Mouse (Mus musculus) WW6 (cell line): Measurements from ENCODE around the gene Neurl4.
A peak's percentile ranks its signal among the peaks of the same experiment; 100 is the strongest.

Experiments
- DNase-seq: peaks from one replicate; pipeline ENCODE4 v3.0.0-alpha.2; 2013; ENCODE audit warnings: low read depth, low spot score

Gene Neurl4

DNA sequence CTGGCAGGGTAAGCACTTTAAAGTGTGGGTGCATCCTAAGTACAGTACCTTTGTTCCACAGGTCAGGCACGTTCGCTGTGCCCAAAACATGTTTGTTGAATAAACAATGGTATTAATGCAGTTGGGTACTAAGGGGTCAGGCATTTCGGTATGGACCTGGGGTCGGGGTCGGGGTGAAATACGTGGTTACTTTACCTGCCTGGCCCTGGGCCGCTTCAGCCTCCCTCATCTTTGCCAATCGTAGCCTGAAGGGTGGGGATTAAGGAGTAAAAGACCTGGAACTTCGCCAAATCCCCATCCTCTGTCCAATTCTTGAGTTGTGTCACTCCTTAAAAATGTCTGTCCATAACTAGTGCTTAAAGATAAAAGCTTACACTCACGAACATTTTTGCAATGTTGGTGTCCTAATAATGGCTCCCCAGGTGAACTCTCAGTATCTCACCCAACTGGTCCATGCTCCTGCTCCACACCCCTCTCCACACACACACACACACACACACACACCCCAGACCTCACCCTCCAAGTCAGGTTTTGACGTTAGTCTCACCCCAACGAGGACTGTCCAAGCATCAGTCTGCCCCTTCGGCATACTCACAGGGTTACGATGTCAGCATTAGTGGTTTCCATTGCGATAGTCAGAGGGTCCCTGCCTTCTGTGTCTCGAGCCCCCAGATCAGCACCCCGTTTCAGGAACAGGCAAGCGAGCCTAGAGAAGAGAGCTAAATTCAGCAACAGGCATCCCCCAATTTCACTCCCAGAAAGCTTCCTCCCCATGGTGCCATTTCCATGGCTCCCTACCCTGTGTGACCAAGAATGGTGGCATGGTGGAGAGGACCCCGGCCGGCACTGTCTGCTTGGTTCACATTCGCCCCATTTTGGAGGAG, 18.8 kb upstream of the Neurl4 start:
- DNase-seq, result no peak

DNA sequence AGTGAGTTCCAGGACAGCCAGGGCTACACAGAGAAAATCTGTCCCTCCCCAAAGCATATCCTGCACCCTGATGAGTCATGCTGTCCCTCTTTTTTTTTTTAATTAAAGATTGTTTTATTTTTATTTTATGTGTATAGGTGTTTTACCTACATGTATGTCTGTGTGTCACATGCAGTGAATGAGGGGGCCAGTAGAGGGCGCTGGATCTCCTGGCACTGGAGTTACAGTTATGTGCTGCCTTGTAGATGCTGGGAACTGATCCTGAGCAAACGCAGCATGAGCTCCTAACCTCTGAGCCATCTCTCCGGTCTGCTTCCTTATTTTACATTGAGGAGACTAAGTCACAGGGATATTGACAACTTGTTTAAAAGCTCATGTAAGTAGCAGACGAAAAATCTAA, 17.8 kb upstream of the Neurl4 start:
- DNase-seq, result no peak

DNA sequence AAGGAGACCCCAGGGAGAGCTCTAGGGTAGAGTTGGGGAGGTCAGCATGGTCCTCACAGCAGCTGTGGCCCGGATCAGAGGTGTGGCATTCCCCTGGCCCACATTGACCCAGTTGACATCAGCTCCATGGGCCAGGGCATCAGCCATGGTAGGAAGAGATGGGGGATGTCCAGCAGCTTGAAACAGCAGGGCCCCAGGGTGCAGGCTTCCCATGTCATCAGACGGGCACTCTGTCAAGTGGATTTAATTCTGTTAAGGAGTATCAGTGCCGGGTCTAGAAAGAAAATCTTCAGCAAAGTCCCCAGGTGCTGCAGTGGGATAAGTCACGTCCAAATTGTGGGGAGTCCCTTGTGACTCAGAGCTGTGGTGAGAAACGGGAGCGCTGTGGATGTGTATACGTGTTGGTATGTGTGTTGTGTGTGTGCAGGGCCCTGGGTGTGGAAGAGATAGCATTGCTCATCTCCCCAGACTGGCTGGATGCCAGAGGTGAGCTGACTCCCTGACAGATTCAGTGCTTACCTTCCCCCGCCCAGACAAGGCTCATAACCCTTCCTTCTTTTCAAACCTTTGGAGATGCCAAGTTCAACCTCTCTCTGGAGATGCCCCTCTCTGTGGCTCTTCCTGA, 17.2 kb upstream of the Neurl4 start:
- no peak for DNase-seq

DNA sequence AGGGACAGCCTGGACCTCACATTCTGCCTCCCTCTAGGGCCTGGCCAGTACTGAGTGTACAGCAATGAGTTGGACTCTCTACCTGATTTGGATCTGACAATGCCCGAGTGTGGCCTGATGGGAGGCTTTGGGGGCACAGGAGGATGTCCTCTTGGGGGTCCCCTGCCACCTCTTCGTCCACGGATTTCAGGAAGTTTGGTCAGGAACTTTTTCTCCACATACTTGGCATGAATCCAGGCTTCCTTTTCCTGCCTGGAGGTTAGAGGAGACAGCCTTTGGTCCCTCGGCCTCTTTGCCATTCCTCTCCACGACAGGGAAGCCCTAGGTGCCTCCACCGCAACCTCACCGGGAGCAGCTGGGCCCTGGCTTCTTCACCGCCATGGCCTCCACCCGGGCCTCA, 16.6 kb upstream of the Neurl4 start:
- DNase-seq, result no peak

DNA sequence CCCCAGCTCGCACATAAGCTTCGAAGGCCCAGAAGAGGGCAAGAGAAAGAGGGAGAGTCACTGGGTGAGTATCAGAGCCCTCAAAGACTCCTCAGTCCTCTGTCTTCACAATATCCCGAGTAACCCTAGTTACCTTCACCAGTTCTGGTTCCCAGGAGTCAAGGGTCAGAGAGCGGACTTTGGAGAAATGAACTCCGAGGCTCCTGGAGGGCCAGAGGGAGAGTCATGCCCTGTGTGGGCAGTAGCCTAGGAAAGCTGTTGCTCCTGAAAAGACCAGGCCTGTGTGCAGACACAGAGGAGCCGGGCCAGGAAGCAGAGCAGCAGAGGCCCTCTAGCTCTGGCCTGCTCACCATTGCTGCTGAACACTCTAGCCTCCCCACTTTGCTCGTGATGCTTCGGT, 16.2 kb upstream of the Neurl4 start:
- no peak for DNase-seq

DNA sequence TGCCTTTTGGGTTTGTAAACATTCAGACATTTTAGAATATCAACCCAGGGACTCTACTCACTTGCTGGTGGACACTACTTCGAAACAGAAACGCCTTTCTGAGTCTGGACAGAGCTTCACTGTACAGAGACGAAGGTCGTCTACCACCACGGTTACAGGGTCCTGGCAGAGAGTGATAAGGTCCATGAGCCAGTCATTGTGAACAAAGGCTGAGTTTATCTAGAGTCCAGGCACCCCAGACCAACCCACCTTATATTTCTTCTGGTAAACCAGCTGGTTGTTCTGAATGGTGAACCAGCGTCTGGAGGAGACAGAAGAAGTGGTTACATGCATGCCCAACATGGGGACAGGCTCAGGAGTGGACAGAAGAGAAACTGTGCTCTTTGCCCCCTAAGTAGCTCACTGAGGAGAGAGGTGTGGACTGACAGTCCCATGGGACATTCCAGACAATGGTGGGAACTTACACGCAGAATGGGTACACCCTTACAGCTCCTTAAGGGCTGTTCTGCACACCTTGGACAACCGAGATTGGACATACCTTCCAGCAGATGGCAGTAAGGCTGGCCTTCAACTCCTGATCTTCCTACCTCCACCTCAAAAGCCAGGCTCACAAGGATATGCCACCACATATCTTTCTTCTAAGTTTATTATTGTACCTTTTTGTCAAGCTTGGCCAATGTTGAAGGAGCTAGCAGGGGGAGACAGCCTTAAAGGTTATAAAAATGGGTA, 13.8 kb upstream of the Neurl4 start:
- DNase-seq, result no peak

DNA sequence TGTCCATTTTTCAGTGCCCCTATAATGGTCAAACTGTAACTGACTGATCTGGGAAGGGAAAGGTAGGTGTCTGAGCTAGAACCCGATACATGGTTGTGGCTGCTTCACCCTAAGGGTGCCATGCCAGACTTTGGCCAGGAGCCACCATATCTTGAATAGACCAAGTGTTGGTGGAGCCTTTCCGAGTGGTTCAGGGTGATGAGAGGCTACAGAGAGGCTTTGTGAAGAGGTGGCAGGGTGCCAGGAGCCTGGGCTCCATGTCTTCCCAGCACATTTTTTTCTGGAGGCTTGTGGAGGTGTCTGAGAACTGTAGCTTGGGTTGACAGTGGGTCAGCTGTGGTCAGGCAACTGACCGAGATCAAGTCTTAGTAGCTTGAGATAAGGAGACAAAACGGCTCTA, 9.4 kb upstream of the Neurl4 start:
- DNase-seq, result no peak

DNA sequence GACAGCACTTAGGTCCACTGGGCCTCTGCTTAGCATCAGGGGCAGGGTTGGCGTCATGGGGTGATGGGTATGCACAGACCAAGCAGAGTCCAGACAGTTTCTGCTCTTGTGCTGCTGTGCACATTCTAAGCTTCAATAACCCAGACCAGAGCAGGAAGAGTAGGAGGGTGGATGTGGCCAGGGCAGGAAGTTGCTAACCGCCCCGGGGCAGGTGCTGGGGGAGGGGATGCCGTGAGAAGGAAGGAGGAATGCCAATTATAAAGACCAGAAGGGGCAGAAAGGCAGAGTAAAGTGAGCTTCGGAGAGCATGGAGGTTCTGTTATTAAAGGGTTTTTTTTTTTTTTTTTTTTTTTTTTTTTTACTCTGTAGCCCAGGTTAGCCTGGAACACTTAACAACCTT, 6.2 kb upstream of the Neurl4 start:
- DNase-seq, result no peak

DNA sequence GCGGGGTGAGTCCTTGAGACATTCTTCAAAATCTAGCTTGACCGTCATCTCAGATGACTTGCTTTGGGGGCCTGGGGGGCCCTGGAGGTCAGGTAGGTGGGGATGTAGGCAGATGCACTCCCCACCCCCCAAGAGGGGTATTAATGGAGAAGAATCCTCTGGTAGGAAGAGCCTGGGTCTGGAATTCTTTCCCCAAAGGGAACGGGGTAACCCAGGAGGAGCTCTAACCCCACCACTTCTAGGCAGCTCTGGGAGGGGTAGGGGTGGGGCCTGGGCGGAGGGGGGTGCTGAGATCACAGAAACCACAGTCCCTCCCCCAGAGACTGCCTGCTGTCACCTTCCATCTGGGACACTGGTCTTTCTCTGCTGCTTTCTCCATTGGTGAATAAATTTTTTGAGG, 5.6 kb upstream of the Neurl4 start, which contains the start of gene Acap1:
Acap1 (minus strand) TSS at position 249 of the 400 bp plus-strand sequence.
- no peak for DNase-seq

DNA sequence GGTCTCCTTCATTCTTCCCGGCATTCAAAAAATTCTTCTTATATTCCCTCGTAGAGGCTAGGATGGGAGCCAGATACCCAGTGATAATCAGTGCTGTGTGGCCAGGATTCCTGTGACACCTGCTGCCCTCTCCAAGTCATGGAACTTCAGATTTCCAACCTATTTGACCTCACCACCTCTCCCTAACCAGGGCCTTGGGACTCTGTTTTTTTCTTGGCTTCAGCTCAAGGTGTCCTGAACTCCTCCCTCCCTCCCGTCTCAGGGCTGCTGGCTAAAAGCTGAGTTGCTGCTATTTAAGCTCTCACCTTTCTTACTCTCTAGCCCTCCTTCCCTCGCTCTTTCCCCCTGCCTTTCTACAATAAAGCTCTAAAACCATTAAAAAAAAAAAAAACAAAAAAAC, 1.0 kb upstream of the Neurl4 start:
- DNase-seq, result no peak

DNA sequence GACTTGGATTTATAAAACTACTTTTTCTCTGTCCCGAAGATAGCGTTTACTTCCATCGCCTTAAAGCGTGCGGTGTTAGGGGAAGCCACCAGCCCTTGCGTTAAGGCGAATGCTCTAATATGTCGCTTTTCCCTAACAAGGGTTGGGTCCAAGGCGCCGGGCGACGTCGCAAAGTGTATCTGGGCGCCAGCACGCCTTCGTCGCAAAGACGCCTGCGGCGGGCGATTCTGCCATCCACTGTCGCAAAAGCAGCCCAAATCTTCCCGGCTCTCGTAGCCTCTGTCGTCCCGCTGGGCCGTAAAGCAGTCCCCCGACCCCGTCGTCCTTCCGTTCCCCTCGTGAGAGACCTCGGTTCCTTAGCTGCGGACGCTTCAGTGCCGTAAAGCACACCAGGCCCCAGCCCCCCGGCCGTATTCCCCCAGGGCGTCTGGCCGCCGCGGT, 554 bp downstream of the Neurl4 start:
- DNase-seq, result peak; percentile 100

DNA sequence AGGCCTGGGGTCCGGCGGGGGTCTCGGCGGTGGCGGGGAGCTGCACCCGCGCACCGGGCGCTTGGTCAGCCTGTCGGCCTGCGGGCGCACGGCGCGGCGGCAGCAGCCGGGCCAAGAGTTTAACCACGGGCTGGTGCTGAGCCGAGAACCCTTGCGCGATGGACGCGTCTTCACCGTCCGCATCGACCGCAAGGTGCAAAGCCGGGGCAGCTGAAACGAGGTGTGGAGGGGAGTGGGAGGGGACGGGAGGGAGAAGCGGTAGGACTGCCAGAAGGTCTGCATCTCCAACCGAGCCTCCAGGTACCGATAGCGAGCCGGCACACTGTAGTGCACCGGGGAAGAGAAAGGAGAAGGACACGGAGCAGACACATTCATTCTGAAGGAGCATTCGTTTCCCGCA, 1.1 kb downstream of the Neurl4 start:
- DNase-seq, result no peak

DNA sequence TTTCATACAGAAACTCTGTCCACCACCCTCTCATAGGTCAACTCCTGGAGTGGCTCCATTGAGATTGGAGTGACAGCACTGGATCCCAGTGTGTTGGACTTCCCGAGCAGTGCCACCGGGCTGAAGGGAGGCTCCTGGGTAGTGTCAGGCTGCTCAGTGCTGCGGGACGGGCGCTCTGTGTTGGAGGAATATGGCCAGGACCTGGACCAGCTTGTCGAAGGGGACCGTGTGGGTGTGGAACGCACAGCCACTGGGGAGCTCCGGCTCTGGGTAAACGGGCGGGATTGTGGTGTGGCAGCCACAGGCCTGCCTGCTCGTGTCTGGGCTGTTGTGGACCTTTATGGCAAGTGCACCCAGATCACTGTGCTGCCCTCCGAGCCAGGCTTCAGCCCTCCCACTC, 2.1 kb downstream of the Neurl4 start:
- DNase-seq, result no peak

DNA sequence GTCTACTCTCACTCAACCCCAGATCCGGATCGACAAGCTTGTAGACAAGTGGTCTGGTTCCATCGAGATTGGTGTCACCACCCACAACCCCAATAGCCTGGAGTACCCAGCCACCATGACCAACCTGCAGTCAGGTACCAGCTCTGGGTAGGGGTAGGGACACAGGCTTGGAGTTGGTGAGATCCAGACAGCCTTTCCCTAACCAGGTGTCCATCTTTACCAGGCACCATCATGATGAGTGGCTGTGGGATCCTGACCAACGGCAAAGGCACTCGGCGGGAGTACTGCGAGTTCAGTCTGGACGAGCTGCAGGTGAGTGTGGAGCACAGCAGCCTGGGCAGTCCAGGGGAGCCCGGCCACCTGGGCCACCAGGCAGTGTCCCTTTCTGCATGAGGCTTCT, 3.4 kb downstream of the Neurl4 start:
- no peak for DNase-seq

DNA sequence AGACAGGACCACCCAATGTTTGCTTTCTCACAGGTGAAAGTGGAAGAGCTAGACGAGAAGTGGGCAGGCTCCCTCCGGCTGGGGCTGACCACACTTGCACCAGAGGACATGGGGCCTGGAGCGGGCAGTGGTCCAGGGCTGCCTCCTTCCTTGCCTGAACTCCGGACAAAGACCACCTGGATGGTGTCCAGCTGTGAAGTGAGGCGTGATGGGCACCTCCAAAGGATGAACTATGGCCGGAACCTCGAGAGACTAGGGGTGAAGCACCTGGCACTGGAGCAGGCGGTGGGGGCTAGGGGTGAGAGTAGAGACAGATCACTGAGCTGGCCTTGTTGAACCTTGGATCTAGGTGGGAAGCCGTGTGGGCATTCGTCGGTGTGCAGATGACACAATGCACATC, 7.8 kb downstream of the Neurl4 start:
- DNase-seq, result no peak

DNA sequence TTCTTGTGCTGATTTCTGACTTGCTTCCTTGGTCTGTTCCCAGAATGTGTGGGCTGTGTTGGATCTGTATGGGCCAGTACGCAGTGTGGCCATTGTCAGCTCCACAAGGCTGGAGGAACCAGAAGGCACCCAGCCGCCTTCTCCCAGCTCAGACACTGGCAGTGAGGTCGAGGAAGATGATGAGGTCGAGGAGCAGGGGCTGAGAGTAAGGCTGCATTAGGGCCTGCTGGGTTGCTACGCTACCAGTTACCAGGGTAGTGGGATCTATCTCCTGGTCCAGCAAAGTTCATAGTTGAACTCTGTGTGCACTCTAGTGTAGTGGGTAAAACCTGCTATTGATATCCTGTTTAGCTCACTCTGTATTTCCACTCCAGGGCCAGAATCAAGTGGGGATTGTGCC, 8.3 kb downstream of the Neurl4 start:
- DNase-seq, result no peak

DNA sequence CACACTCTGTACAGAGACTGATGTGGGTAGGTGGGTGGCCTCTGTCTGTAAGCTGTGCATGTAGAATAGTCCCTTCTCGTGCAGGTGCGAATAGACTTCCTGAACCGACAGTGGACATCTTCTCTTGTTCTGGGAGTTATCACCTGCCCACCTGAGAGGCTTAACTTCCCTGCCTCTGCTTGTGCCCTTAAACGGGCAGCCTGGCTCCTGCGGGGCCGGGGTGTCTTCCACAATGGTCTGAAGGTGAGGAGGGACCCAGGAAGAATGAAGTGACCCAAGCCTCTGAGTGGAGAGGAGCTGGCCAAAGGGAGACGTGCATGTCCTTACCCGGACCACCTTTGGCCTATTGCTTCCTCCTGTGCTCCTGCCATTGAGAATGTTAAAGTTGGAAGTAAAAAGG, 9.3 kb downstream of the Neurl4 start:
- no peak for DNase-seq

DNA sequence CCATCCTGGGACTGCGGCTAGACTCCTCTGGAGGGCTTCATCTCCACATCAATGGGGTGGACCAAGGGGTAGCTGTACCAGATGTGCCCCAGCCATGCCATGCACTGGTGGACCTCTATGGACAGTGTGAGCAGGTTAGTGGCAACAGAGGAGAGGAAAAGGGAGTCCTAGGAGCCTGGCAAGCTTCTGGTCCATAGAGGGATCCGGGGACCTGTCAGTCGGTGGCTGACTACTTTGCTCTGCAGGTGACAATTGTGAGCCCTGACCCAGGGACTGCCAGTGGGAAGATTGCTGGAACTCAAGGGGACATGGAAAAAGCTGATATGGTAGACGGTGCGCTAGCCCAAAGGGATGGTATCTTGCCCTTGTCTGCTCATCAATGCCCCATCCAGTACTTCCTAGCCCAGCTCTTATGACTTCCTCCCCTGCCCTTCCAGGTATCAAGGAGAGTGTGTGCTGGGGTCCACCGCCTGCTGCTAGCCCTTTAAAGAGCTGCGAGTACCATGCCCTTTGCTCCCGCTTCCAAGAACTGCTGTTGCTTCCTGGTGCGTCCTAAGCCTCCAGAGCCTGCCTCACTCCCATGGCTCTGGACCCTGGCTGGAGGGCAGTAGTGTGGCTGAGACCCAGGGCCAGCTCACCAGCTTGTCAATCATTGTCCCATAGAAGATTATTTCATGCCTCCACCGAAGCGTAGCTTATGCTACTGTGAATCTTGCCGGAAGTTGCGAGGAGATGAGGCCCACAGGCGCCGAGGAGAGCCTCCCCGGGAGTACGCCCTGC, 10.1 kb downstream of the Neurl4 start:
- DNase-seq, result no peak

DNA sequence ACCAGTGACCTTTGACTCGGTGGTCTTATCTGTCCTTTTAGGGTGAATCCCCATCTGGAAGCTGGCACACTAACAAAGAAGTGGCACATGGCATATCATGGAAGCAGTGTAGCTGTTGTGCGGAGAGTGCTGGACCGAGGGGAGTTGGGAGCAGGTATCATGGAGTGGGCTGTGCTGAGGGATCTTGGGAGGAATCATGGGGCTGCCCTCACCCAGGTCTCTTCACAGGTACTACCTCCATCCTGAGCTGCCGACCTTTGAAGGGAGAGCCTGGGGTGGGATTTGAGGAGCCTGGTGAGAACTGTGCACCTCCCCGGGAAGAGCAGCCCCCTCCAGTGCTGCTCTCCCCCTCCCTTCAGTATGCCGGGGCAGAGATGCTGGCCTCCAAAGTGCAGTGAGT, 10.8 kb downstream of the Neurl4 start:
- no peak for DNase-seq

DNA sequence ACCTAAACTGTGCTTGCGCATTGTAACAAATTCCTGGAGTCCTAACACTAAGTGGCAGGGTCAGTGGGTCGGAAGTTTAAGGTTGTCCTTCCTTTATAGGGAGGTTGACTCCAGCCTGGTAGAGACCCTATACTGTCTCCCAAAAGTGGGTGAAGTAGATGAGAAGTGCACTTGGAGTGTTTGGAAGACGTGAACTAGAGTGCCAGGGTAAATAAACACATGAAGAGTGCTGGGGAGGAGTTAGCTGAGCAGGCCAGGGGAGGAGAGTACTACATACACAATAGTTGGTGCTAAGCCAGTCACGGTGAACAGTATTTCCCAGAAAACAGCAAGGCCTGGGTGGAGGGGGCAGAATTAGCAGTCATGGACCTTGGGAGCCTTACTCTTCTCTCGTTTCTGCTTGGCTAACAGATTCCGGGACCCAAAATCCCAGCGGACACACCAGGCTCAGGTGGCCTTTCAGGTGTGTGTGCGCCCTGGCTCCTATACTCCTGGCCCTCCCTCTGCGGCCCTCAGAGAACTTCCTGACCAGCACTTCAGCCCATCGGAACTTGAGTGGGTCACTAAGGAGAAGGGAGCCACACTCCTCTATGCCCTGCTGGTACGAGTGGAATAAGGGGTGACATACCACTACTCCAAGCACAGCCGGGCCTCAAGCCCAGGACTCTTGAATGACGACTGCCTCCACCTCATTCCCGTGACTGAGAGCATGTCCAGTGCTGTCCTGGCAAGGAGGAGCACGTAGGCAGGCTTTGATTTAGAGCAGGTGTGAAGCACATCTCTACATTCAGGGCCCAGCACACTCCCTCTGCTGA, 12.1 kb downstream of the Neurl4 start:
- DNase-seq, result no peak
